Mouse (Mus musculus) MEL (cell line): ENCODE data around the gene Ugt2b34. TPM values are rescaled to one million over a fixed set of nuclear protein-coding genes. Genes with fewer than 3 reads are reported as not detected.

ENCODE experiments used
- DNase-seq: peaks from one replicate; pipeline ENCODE4 v3.0.0; 2011; ENCODE audit warnings: low read depth, low spot score
- H3K27ac ChIP-seq: 2 replicates; pipeline ENCODE4 v1.5.1; 2012; ENCODE audit warnings: low read depth, mild to moderate bottlenecking, control low read depth, low read length, moderate library complexity; ENCODE audit not compliant: control insufficient read depth
- H3K27me3 ChIP-seq, 2 experiments: fragments of 150-350 bp in 1 of 2; sonication (generic) in 1 of 2; 2 replicates each; pipeline ENCODE4 v1.6.1; 2012; ENCODE audit warnings: low read length in 2 of 2, mild to moderate bottlenecking in 2 of 2, improper control_type of control experiment in 1 of 2, moderate library complexity in 1 of 2; ENCODE audit not compliant: insufficient read depth in 2 of 2, control insufficient read depth in 1 of 2
- H3K36me3 ChIP-seq, 2 experiments: 2 replicates each; pipeline ENCODE4 v1.6.1; 2012 to 2014; ENCODE audit warnings: low read length in 2 of 2, improper control_type of control experiment in 1 of 2, inconsistent platforms in 1 of 2, mild to moderate bottlenecking in 1 of 2; ENCODE audit not compliant: insufficient read depth in 2 of 2, control insufficient read depth in 1 of 2
- H3K4me1 ChIP-seq, 2 experiments: fragments of 150-350 bp in 1 of 2; sonication (generic) in 1 of 2; 2 replicates each; pipeline ENCODE4 v1.6.1; 2012; ENCODE audit warnings: low read length in 2 of 2, improper control_type of control experiment in 1 of 2, mild to moderate bottlenecking in 1 of 2; ENCODE audit not compliant: insufficient read depth in 2 of 2, control insufficient read depth in 1 of 2
- H3K4me3 ChIP-seq, 2 experiments: fragments of 150-350 bp in 1 of 2; sonication (generic) in 1 of 2; 2 replicates each; pipeline ENCODE4 v1.5.1; 2012; ENCODE audit warnings: low read depth in 2 of 2, low read length in 2 of 2, mild to moderate bottlenecking in 2 of 2, moderate library complexity in 2 of 2, control low read depth in 1 of 2, improper control_type of control experiment in 1 of 2; ENCODE audit not compliant: control insufficient read depth in 1 of 2, insufficient read depth in 1 of 2
- H3K79me2 ChIP-seq: 2 replicates; pipeline ENCODE4 v1.6.1; 2012; ENCODE audit warnings: mild to moderate bottlenecking, low read length, moderate library complexity; ENCODE audit not compliant: control insufficient read depth, poor library complexity, insufficient read depth
- H3K9ac ChIP-seq: 2 replicates; pipeline ENCODE4 v1.6.1; 2012; ENCODE audit warnings: low read depth, mild to moderate bottlenecking, control low read depth, low read length, moderate library complexity; ENCODE audit not compliant: control insufficient read depth, poor library complexity, severe bottlenecking
- H3K9me3 ChIP-seq: fragments of 150-350 bp; sonication (generic); replicated peaks from 2 replicates; pipeline ENCODE4 v1.6.1; 2012; ENCODE audit warnings: mild to moderate bottlenecking, low read length, improper control_type of control experiment, moderate library complexity; ENCODE audit not compliant: insufficient read depth
- CHD2 ChIP-seq: IDR thresholded peaks from 2 replicates; pipeline ENCODE4 v1.6.1; 2011; ENCODE audit warnings: low read length, improper control_type of control experiment
- CTCF ChIP-seq, 3 experiments: IDR thresholded peaks in 2 of 3; conservative IDR thresholded peaks in 1 of 3; 2 replicates each; pipeline ENCODE4 v1.5.1; 2011 to 2012; ENCODE audit warnings: low read length in 3 of 3, low read depth in 2 of 3, mild to moderate bottlenecking in 2 of 3, improper control_type of control experiment in 1 of 3, inconsistent platforms in 1 of 3, mixed read lengths in 1 of 3, moderate library complexity in 1 of 3; ENCODE audit not compliant: control insufficient read depth in 1 of 3, insufficient read depth in 1 of 3, poor library complexity in 1 of 3, severe bottlenecking in 1 of 3
- E2F4 ChIP-seq: IDR thresholded peaks from 2 replicates; pipeline ENCODE4 v1.6.1; 2011; ENCODE audit warnings: low read depth, low read length, improper control_type of control experiment, borderline replicate concordance
- ELF1 ChIP-seq: IDR thresholded peaks from 2 replicates; pipeline ENCODE4 v1.6.1; 2014; ENCODE audit warnings: low read depth, mild to moderate bottlenecking, inconsistent platforms, low read length, improper control_type of control experiment, moderate library complexity
- EP300 ChIP-seq, 2 experiments: IDR thresholded peaks; 2 replicates each; pipeline ENCODE4 v1.6.1; 2011; ENCODE audit warnings: improper control_type of control experiment in 2 of 2, low read length in 2 of 2, low read depth in 1 of 2, mild to moderate bottlenecking in 1 of 2
- ETS1 ChIP-seq: IDR thresholded peaks from 2 replicates; pipeline ENCODE4 v1.6.1; 2012; ENCODE audit warnings: low read depth, mild to moderate bottlenecking, inconsistent platforms, low read length, improper control_type of control experiment, moderate library complexity
- HCFC1 ChIP-seq: IDR thresholded peaks from 2 replicates; pipeline ENCODE4 v1.6.1; 2012; ENCODE audit warnings: low read depth, mild to moderate bottlenecking, inconsistent platforms, low read length, improper control_type of control experiment, moderate library complexity
- KAT2A ChIP-seq: conservative IDR thresholded peaks from 2 replicates; pipeline ENCODE4 v1.6.1; 2012; ENCODE audit warnings: low read depth, low read length, improper control_type of control experiment, inconsistent platforms
- MAFK ChIP-seq: IDR thresholded peaks from 2 replicates; pipeline ENCODE4 v1.6.1; 2011; ENCODE audit warnings: low read depth, mild to moderate bottlenecking, low read length, improper control_type of control experiment, borderline replicate concordance
- MAX ChIP-seq: IDR thresholded peaks from 2 replicates; pipeline ENCODE4 v1.6.1; 2011; ENCODE audit warnings: low read length, improper control_type of control experiment
- MAZ ChIP-seq: IDR thresholded peaks from 2 replicates; pipeline ENCODE4 v1.6.1; 2012; ENCODE audit warnings: low read depth, mild to moderate bottlenecking, inconsistent platforms, low read length, improper control_type of control experiment
- MEF2A ChIP-seq: IDR thresholded peaks from 2 replicates; pipeline ENCODE4 v1.6.1; 2014; ENCODE audit warnings: low read depth, mild to moderate bottlenecking, inconsistent platforms, low read length, improper control_type of control experiment; ENCODE audit not compliant: poor library complexity, insufficient replicate concordance, severe bottlenecking; ENCODE audit errors: extremely low read depth
- MYC ChIP-seq: IDR thresholded peaks from 2 replicates; pipeline ENCODE4 v1.6.1; 2011; ENCODE audit warnings: low read depth, mild to moderate bottlenecking, low read length, improper control_type of control experiment, moderate library complexity
- NELFE ChIP-seq: IDR thresholded peaks from 2 replicates; pipeline ENCODE4 v1.6.1; 2011; ENCODE audit warnings: low read depth, low read length, improper control_type of control experiment
- NRF1 ChIP-seq: IDR thresholded peaks from 2 replicates; pipeline ENCODE4 v1.6.1; 2014; ENCODE audit warnings: low read depth, mild to moderate bottlenecking, inconsistent platforms, low read length, improper control_type of control experiment, moderate library complexity; ENCODE audit not compliant: poor library complexity, insufficient read depth, severe bottlenecking
- POLR2A ChIP-seq, 2 experiments: IDR thresholded peaks; 2 replicates each; pipeline ENCODE4 v1.6.1; 2011 to 2012; ENCODE audit warnings: low read length in 2 of 2, mild to moderate bottlenecking in 2 of 2, control low read depth in 1 of 2, improper control_type of control experiment in 1 of 2, low read depth in 1 of 2, moderate library complexity in 1 of 2; ENCODE audit not compliant: control insufficient read depth in 1 of 2, insufficient read depth in 1 of 2, poor library complexity in 1 of 2
- POLR2AphosphoS2 ChIP-seq: IDR thresholded peaks from 2 replicates; pipeline ENCODE4 v1.6.1; 2011; ENCODE audit warnings: low read length, improper control_type of control experiment
- RAD21 ChIP-seq: IDR thresholded peaks from 2 replicates; pipeline ENCODE4 v1.6.1; 2011; ENCODE audit warnings: mild to moderate bottlenecking, low read depth, low read length, improper control_type of control experiment
- RCOR1 ChIP-seq: IDR thresholded peaks from 2 replicates; pipeline ENCODE4 v1.6.1; 2012; ENCODE audit warnings: low read depth, mild to moderate bottlenecking, inconsistent platforms, low read length, improper control_type of control experiment
- SIN3A ChIP-seq: IDR thresholded peaks from 2 replicates; pipeline ENCODE4 v1.6.1; 2012; ENCODE audit warnings: low read length, improper control_type of control experiment, inconsistent platforms
- SMC3 ChIP-seq: IDR thresholded peaks from 2 replicates; pipeline ENCODE4 v1.6.1; 2011; ENCODE audit warnings: low read depth, low read length, improper control_type of control experiment
- TAL1 ChIP-seq: IDR thresholded peaks from 2 replicates; pipeline ENCODE4 v1.6.1; 2012; ENCODE audit warnings: mild to moderate bottlenecking, inconsistent platforms, low read length, moderate library complexity, mixed read lengths
- TBP ChIP-seq: IDR thresholded peaks from 2 replicates; pipeline ENCODE4 v1.8.0; 2011; ENCODE audit warnings: low read depth, low read length, improper control_type of control experiment
- UBTF ChIP-seq: IDR thresholded peaks from 2 replicates; pipeline ENCODE4 v1.6.1; 2012; ENCODE audit warnings: low read depth, mild to moderate bottlenecking, inconsistent platforms, low read length, improper control_type of control experiment, moderate library complexity, borderline replicate concordance; ENCODE audit not compliant: insufficient read depth
- USF1 ChIP-seq: IDR thresholded peaks from 2 replicates; pipeline ENCODE4 v1.6.1; 2014; ENCODE audit warnings: low read depth, mild to moderate bottlenecking, inconsistent platforms, low read length, improper control_type of control experiment, moderate library complexity
- USF2 ChIP-seq, 2 experiments: IDR thresholded peaks; 2 replicates each; pipeline ENCODE4 v1.6.1; 2011 to 2012; ENCODE audit warnings: improper control_type of control experiment in 2 of 2, low read length in 2 of 2, borderline replicate concordance in 1 of 2, inconsistent platforms in 1 of 2, low read depth in 1 of 2, mild to moderate bottlenecking in 1 of 2; ENCODE audit not compliant: insufficient read depth in 1 of 2
- ZC3H11A ChIP-seq: IDR thresholded peaks from 2 replicates; pipeline ENCODE4 v1.6.1; 2012; ENCODE audit warnings: low read depth, mild to moderate bottlenecking, inconsistent platforms, low read length, improper control_type of control experiment
- ZMIZ1 ChIP-seq: IDR thresholded peaks from 2 replicates; pipeline ENCODE4 v1.6.1; 2012; ENCODE audit warnings: low read depth, mild to moderate bottlenecking, inconsistent platforms, low read length, improper control_type of control experiment, moderate library complexity
- ZNF384 ChIP-seq: IDR thresholded peaks from 2 replicates; pipeline ENCODE4 v1.6.1; 2012; ENCODE audit warnings: low read depth, mild to moderate bottlenecking, inconsistent platforms, low read length, improper control_type of control experiment
- polyA plus RNA-seq, 2 experiments: library from polyadenylated mRNA; stranded (reverse) in 1 of 2; unstranded in 1 of 2; fragments of >175 nt in 1 of 2; fragments of >200 nt in 1 of 2; gene quantifications; 2 replicates each; pipeline versions ENCODE4 v1.2.1 to v1.2.4; 2012; ENCODE audit warnings: low replicate concordance in 2 of 2, low read depth in 1 of 2; ENCODE audit not compliant: insufficient read length in 2 of 2, insufficient read depth in 1 of 2, missing spikeins in 1 of 2
- total RNA-seq: library from RNA; depleted of rRNA; stranded (reverse); fragments of 300-350 nt; gene quantifications from 2 replicates; pipeline ENCODE4 v1.2.3, GENCODE M21; 2012

The Ugt2b34 gene
- total and polyA plus RNA-seq, 3 experiments: not detected

- H3K79me2 ChIP-seq: no peaks in the 10 kb centered on the region
- no peak overlapping the region for H3K4me3 ChIP-seq
- no peaks in the 10 kb centered on the region for H3K36me3 ChIP-seq
- H3K9me3 ChIP-seq: no peaks in the 10 kb centered on the region
- no peak overlapping the region for H3K27ac ChIP-seq
- no peaks in the 10 kb centered on the region for H3K4me1 ChIP-seq
- no peak for DNase-seq
- no peak overlapping the region for H3K9ac ChIP-seq
- H3K27me3 ChIP-seq: no peaks in the 10 kb centered on the region
- no peak for TF ChIP-seq SIN3A
- no peak for TF ChIP-seq NELFE
- no peak for TF ChIP-seq E2F4
- TF ChIP-seq EP300 (IDR thresholded peaks at IDR 0.05; ENCODE audit: low read depth in 1 of 2, low read length in 2 of 2): no peak
- no peak for TF ChIP-seq MAFK
- TF ChIP-seq RAD21: no peak
- no peak for TF ChIP-seq MAZ
- no peak for TF ChIP-seq ZC3H11A
- no peak for TF ChIP-seq TBP
- no peak for TF ChIP-seq USF2 (IDR thresholded peaks at IDR 0.05; ENCODE audit: borderline replicate concordance in 1 of 2, insufficient read depth in 1 of 2, low read depth in 1 of 2, low read length in 2 of 2)
- TF ChIP-seq MAX: no peak
- no peak for TF ChIP-seq ZNF384
- TF ChIP-seq ELF1: no peak
- no peak for TF ChIP-seq MEF2A
- TF ChIP-seq POLR2AphosphoS2: no peak
- no peak for TF ChIP-seq ETS1
- no peak for TF ChIP-seq CTCF (IDR thresholded peaks at IDR 0.05 in 2 of 3, conservative IDR thresholded peaks at IDR 0.05 in 1 of 3; ENCODE audit: control insufficient read depth in 1 of 3, insufficient read depth in 1 of 3, low read depth in 2 of 3, low read length in 3 of 3, poor library complexity in 1 of 3, severe bottlenecking in 1 of 3)
These were observed 19.7 kb downstream of the Ugt2b34 start for GRCm38 (mm10) chr5:86887081-86887480.

GRCm38 (mm10) chr5:86886620-86887019 is 20.1 kb downstream of the Ugt2b34 start:
- Histone ChIP-seq H3K79me2 (no peaks in the 10 kb centered on the region), H3K27me3 (no peaks in the 10 kb centered on the region), H3K4me3 (no peak overlapping the region), H3K9ac (no peak overlapping the region), H3K27ac (no peak overlapping the region), H3K36me3 (no peaks in the 10 kb centered on the region), H3K4me1 (no peaks in the 10 kb centered on the region), H3K9me3 (no peaks in the 10 kb centered on the region)
- peak; percentile 21 for DNase-seq
- no peak for TF ChIP-seq E2F4
- no peak for TF ChIP-seq UBTF
- no peak for TF ChIP-seq TBP
- TF ChIP-seq MAFK: no peak
- TF ChIP-seq ZC3H11A: peak; percentile 50
- TF ChIP-seq TAL1: no peak
- TF ChIP-seq USF1: no peak
- TF ChIP-seq ELF1: no peak
- TF ChIP-seq ETS1: no peak
- TF ChIP-seq ZMIZ1: no peak
- TF ChIP-seq RCOR1: no peak
- TF ChIP-seq SMC3: peak; percentile 80
- TF ChIP-seq EP300 (IDR thresholded peaks at IDR 0.05; ENCODE audit: low read depth in 1 of 2, low read length in 2 of 2): no peak
- TF ChIP-seq MYC: no peak
- TF ChIP-seq ZNF384: no peak
- no peak for TF ChIP-seq CHD2
- TF ChIP-seq CTCF (IDR thresholded peaks at IDR 0.05 in 2 of 3, conservative IDR thresholded peaks at IDR 0.05 in 1 of 3; ENCODE audit: control insufficient read depth in 1 of 3, insufficient read depth in 1 of 3, low read depth in 2 of 3, low read length in 3 of 3, poor library complexity in 1 of 3, severe bottlenecking in 1 of 3): peak in 1 of 3 experiments; percentile 67; a peak in 2 of 6 replicates
- no peak for TF ChIP-seq KAT2A
- TF ChIP-seq POLR2A (IDR thresholded peaks at IDR 0.05; ENCODE audit: control insufficient read depth in 1 of 2, insufficient read depth in 1 of 2, low read depth in 1 of 2, low read length in 2 of 2, poor library complexity in 1 of 2): no peak
- no peak for TF ChIP-seq USF2 (IDR thresholded peaks at IDR 0.05; ENCODE audit: borderline replicate concordance in 1 of 2, insufficient read depth in 1 of 2, low read depth in 1 of 2, low read length in 2 of 2)
- no peak for TF ChIP-seq HCFC1
- TF ChIP-seq RAD21: peak; percentile 71
- no peak for TF ChIP-seq NRF1
- TF ChIP-seq MEF2A: no peak
